In genomic region chr11:3703089-3703992, GRCm38 (mm10) we compare ENCODE assay signal across 17 mouse cellular contexts. TPM values are rescaled to one million over a fixed set of nuclear protein-coding genes. Genes with fewer than 3 reads are reported as not detected.
DNase-seq lines count a peak whose midpoint lies in the region; ATAC-seq lines count a peak whose summit lies in the region.
"Had no signal": no experiment of that assay in that cellular context is flagged by ENCODE, and none has a peak within 500 bp of the region (broad histone marks: within the 10 kb centered on the region; RNA-seq: fewer than 3 reads in every experiment).

No protein-coding gene starts in this region.

- no peak overlapping the region for H3K27ac ChIP-seq in heart, embryonic 10.5 days
- no peak overlapping the region for H3K27ac ChIP-seq in lung, embryonic 16.5 days (ENCODE audit: low read length)
- H3K27ac ChIP-seq in limb, embryonic 13.5 days = peak overlapping the region; percentile 39; the same call in 1 of the 2 replicates
- H3K27ac ChIP-seq: hindbrain, embryonic 10.5 days; kidney, embryonic 15.5 days; liver, embryonic 15.5 days had no signal

- H3K9me3 ChIP-seq in heart, embryonic 10.5 days = no peaks in the 10 kb centered on the region
- H3K9me3 ChIP-seq in lung, embryonic 16.5 days (ENCODE audit: control insufficient read depth, low read length) = no peaks in the 10 kb centered on the region
- no peaks in the 10 kb centered on the region for H3K9me3 ChIP-seq in limb, embryonic 13.5 days
- H3K9me3 ChIP-seq: hindbrain, embryonic 10.5 days; kidney, embryonic 15.5 days; liver, embryonic 15.5 days had no signal

- H3K4me3 ChIP-seq in heart, embryonic 10.5 days = no peak overlapping the region
- no peak overlapping the region for H3K4me3 ChIP-seq in lung, embryonic 16.5 days (ENCODE audit: low read length)
- no peak overlapping the region for H3K4me3 ChIP-seq in limb, embryonic 13.5 days
- H3K4me3 ChIP-seq: hindbrain, embryonic 10.5 days; kidney, embryonic 15.5 days; liver, embryonic 15.5 days had no signal

- H3K4me2 ChIP-seq in lung, embryonic 16.5 days (ENCODE audit: low read depth, low read length) = no peak overlapping the region
- H3K4me2 ChIP-seq in limb, embryonic 13.5 days (replicated peaks) = no peak overlapping the region
- H3K4me2 ChIP-seq: kidney, embryonic 15.5 days; liver, embryonic 15.5 days had no signal

- peak; percentile 61 for ATAC-seq in lung, embryonic 16.5 days (ENCODE audit: low read depth)
- no peak for ATAC-seq in limb, embryonic 13.5 days (ENCODE audit: low FRiP score, low read depth)

- no peaks in the 10 kb centered on the region for H3K36me3 ChIP-seq in heart, embryonic 10.5 days
- no peaks in the 10 kb centered on the region for H3K36me3 ChIP-seq in lung, embryonic 16.5 days (ENCODE audit: control insufficient read depth, insufficient read depth, low read length)
- H3K36me3 ChIP-seq in limb, embryonic 13.5 days = 0 out of 2 replicates have a peak, but pooled peaks cover 3% of the 10 kb centered on the region
- H3K36me3 ChIP-seq: hindbrain, embryonic 10.5 days; kidney, embryonic 15.5 days; liver, embryonic 15.5 days had no signal

- peaks cover 16% of the 10 kb centered on the region for H3K27me3 ChIP-seq in heart, embryonic 10.5 days (ENCODE audit: insufficient read depth, poor library complexity, severe bottlenecking)
- H3K27me3 ChIP-seq in lung, embryonic 16.5 days (ENCODE audit: control insufficient read depth, insufficient read depth, low read depth, low read length) = no peaks in the 10 kb centered on the region; the same call in 1 of the 2 replicates
- H3K27me3 ChIP-seq in limb, embryonic 13.5 days = peaks cover 9% of the 10 kb centered on the region; the same call in 1 of the 2 replicates
- H3K27me3 ChIP-seq: CH12.LX; liver, embryonic 15.5 days had no signal

- WGBS in heart, embryonic 10.5 days = 66% methylated on average over 7 of the region's 7 CpGs
- WGBS in lung, embryonic 16.5 days = 53% methylated on average over 7 of the region's 7 CpGs
- 50% methylated on average over 7 of the region's 7 CpGs for WGBS in limb, embryonic 13.5 days

- peak; percentile 78 for DNase-seq in heart, adult 11 months
- DNase-seq in heart, embryonic 10.5 days (ENCODE audit: low spot score) = no peak
- DNase-seq in lung, adult 18-20 months = no peak
- peak; percentile 8 for DNase-seq in CD4-positive helper T cell, adult 2 months (ENCODE audit: low read depth, low spot score)
- no peak for DNase-seq in kidney, adult 9 months
- no peak for DNase-seq in adrenal gland, postnatal 10 days
- DNase-seq: cerebellum, adult 18-20 months; embryo, embryonic 11 days; gastrocnemius, postnatal 25 days; kidney, postnatal 4 days; right cerebral cortex, postnatal 4 days had no signal

- H3K4me1 ChIP-seq in heart, embryonic 10.5 days = no peaks in the 10 kb centered on the region
- H3K4me1 ChIP-seq in lung, embryonic 16.5 days (replicated peaks; ENCODE audit: control insufficient read depth, insufficient read depth, low read length) = peaks cover 10% of the 10 kb centered on the region
- peaks cover 19% of the 10 kb centered on the region for H3K4me1 ChIP-seq in limb, embryonic 13.5 days
- H3K4me1 ChIP-seq: kidney, embryonic 15.5 days; liver, embryonic 15.5 days had no signal

- no peak overlapping the region for H3K9ac ChIP-seq in lung, embryonic 16.5 days (ENCODE audit: low read length)
- H3K9ac ChIP-seq in limb, embryonic 13.5 days = no peak overlapping the region
- H3K9ac ChIP-seq: kidney, embryonic 15.5 days; liver, embryonic 15.5 days had no signal

RNA-seq across cellular contexts. Expression of gene Morc2a, which starts 54.4 kb away (rescaled TPM):
- polyA plus RNA-seq in heart, embryonic 10.5 days (2016; fragmentation: Nextera tagmentation; extraction: Ambion mirVana) = 28.2 and 32.6 TPM in 2 replicates
- 26.5 and 27.0 TPM in 2 replicates for polyA plus RNA-seq in lung, embryonic 16.5 days (2015; fragmentation: Nextera tagmentation; extraction: Ambion mirVana)
- 32.4 and 37.0 TPM in 2 replicates for polyA plus RNA-seq in limb, embryonic 13.5 days (2015; fragmentation: Nextera tagmentation; extraction: Ambion mirVana)
- 10 to 100 TPM; 33.1 to 44.9 TPM for total RNA-seq in adrenal gland, postnatal 10 days (2021)

Comparison
In these comparisons a context has a peak if more than half of its experiments do, and no peak if none do; other contexts are left out.
1. DNase-seq: peak in heart, adult 11 months (single experiment) and CD4-positive helper T cell, adult 2 months (single experiment); none in heart, embryonic 10.5 days (single experiment), lung, adult 18-20 months (0 of 2), kidney, adult 9 months (single experiment) and adrenal gland, postnatal 10 days (single experiment).